Mouse (Mus musculus) retina, postnatal 1 day (tissue): ENCODE results near the gene Sprr2b.
"Not testable (repeated sequence)": the region's sequence is repeated elsewhere in the genome, so short reads cannot be mapped to it uniquely, and the experiment has no call there.

Experiments
- DNase-seq: peaks from one replicate; pipeline ENCODE4 v3.0.0-alpha.2; 2012

The Sprr2b gene

GRCm38 (mm10) chr3:92316320-92316719, at the start of gene Sprr2b:
Sprr2b (plus strand) TSS chr3:92316620.
- no peak for DNase-seq

GRCm38 (mm10) chr3:92271414-92271985, 44.9 kb upstream of the Sprr2b start:
- DNase-seq: not testable (repeated sequence)

DNA sequence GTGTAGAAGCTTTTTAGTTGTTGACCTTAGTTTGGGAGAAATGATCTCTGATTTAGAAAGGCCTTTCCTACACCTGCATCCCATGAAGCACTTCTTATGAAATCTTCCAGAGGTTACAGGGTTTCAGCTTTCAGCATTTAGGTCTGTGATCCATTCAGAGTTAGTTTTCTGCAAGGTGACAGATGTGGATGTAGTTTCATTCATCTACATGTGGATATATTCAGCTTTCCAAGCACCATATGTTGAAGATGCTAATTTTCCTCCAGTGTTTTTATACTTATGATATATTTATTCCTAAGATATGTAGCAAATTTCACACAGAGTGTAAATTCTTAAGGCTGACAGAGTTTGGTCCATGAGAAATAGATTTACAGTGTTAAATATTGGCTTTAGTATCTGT, 42.9 kb upstream of the Sprr2b start:
- not testable (repeated sequence) for DNase-seq

DNA sequence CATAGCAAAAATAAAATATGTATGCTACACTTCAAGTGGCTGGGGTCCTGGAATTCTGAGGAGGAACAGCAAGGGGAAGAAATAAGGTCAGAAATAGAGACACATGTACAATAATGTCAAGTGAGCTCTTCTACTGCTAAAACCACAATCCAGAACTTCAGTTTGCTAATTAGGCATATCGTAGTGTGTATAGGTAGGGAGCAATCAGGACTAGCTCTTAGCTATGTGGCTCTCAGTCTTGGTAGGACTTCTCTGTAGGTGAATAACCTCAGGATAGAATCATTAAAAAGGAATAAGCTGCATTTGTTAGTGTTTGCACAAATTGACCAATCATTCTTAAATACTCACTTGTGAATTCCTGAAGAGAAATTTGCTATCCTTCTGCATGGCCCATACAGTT, 42.4 kb upstream of the Sprr2b start:
- DNase-seq: not testable (repeated sequence)

GRCm38 (mm10) chr3:92279663-92280062, 36.8 kb upstream of the Sprr2b start:
- DNase-seq: not testable (repeated sequence)

DNA sequence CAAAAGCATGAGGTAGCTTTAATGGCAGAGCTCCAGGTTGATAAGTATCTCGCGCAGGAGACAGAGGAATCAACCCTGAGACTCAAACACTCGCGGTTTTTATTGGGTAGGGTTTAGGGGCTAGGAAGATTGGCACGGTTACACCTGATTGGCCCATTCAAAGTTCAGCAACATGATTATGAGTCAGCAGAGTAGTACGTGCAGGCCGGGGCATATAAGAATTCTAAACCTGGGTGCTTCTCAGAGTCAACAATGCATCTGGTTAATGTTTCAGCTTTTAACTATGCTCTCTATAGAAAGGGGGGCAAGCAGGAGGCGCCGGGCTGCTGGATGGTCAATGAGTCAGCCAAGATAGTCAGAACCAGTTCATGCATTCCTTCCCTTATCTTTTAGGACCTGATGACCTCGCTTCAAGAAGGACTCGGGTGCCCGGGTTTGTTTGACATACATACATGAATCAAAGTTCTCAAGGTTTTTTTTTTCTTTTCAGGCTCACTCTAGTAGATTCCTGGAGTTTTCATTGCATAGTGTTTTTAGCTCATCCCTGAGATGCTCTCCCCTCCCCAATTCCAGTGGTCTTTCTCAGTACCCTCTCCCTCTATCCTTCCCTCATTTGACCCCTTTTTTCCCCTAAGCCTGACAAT, 35.3 kb upstream of the Sprr2b start:
- DNase-seq: not testable (repeated sequence)

DNA sequence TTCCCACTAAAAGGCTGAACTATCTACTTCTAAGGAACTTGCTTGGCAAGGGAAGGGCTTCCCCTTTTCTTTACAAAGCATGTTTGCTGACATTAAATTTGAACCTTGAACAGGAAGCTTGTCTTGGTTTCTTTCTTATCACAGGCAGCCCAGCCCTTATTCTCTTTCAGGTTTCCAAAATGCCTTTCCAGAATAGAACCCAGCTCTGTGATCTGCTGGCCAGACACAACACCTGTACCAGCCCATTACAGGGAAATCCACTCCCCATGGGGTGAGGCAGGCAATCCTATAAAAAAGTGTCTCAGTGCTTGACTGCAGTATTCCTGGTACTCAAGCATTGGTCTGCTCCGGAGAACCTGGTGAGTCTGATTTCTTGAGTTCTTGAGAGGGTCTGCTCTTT, 31.3 kb upstream of the Sprr2b start, which contains the start of gene Sprr2a3:
Gene Sprr2a3, plus strand, starts transcription at position 317 of the 400 bp plus-strand sequence.
- not testable (repeated sequence) for DNase-seq

GRCm38 (mm10) chr3:92288489-92288888, 27.9 kb upstream of the Sprr2b start:
- DNase-seq: not testable (repeated sequence)

- no peak for DNase-seq
Measured at GRCm38 (mm10) chr3:92307406-92307805, 9.0 kb upstream of the Sprr2b start.

- no peak for DNase-seq
Measured at GRCm38 (mm10) chr3:92317384-92317783, 964 bp downstream of the Sprr2b start.

DNA sequence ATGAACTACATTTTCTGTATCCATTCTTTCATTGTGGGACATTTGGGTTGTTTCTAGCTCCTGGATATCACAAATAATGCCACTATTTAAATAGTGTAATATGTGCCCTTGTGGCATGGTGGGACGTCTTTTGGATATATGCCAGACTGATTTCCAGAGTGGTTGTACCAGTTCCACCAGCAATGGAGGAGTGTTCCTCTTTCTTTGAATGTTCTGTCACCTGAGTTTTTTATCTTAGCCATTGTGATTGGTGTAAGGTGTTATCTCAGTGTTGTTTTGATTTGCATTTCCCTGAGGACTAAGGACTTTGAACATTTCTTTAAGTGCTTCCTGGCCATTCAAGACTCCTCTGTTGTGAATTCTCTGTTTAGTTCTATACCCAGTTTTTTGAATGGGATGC, 19.9 kb downstream of the Sprr2b start:
- no peak for DNase-seq

DNA sequence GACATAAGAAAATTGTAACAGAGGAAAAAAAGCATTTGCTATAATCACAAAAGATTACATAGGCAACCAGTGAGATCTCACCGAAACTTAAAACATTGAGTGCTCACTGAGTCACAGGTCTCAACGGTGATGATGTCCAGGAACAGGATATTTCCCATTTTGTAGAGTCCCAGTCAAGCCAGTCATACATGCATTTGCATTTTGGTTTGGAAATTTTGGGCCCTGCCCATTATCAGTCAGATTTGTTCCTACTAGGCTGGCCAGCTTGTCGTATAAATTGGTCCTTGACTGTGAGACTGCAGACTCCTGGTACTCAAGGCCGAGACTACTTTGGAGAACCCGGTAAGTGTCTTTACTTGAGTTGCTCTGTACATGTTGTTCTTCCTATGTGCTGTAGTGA, 22.4 kb downstream of the Sprr2b start, which contains the start of gene Sprr2d:
Gene Sprr2d, plus strand, starts transcription at position 301 of the 400 bp plus-strand sequence.
- no peak for DNase-seq

GRCm38 (mm10) chr3:92351843-92352242, 35.4 kb downstream of the Sprr2b start, which contains the start of gene Sprr2e:
Sprr2e (plus strand) TSS chr3:92352143.
- DNase-seq: no peak

- DNase-seq: no peak
Measured at GRCm38 (mm10) chr3:92361619-92362018, 45.2 kb downstream of the Sprr2b start.

- DNase-seq: no peak
Measured at GRCm38 (mm10) chr3:92364887-92365286, 48.5 kb downstream of the Sprr2b start, which contains the start of gene Sprr2f. Sprr2f (plus strand) TSS chr3:92365187.
